Mouse (Mus musculus): ENCODE measurements at regions not wholly inside any gene's neighbourhood (a gene's known extent, or its start where the extent isn't known, plus 50 kb on each side); places are given as distances from the start of the nearest gene placed in this dataset.

GRCm38 (mm10) chr14:68922035-68922434, 372.1 kb downstream of the Synb start:
- no peak for TF ChIP-seq CTCF (IDR thresholded peaks at IDR 0.05; ENCODE audit: borderline replicate concordance, control insufficient read depth, extremely low read depth, insufficient read depth, low read length, poor library complexity)
- TF ChIP-seq POLR2A (IDR thresholded peaks at IDR 0.05; ENCODE audit: control insufficient read depth, extremely low read depth, insufficient read depth, low read length, poor library complexity) = no peak

Data from thymus, adult 2 months (tissue).